Mouse (Mus musculus) myocyte (in vitro differentiated cells): ENCODE results near the gene Prkaa2. TPM values are rescaled to one million over a fixed set of nuclear protein-coding genes. Genes with fewer than 3 reads are reported as not detected.
A peak's percentile ranks its signal among the peaks of the same experiment; 100 is the strongest.

Experiments used
- H3K27me3 ChIP-seq: one replicate; pipeline ENCODE4 v1.6.1; 2011; ENCODE audit not compliant: control insufficient read depth, insufficient read depth, insufficient read length
- H3K36me3 ChIP-seq: one replicate; pipeline ENCODE4 v1.6.1; 2011; ENCODE audit not compliant: control insufficient read depth, insufficient read depth
- H3K4me2 ChIP-seq: one replicate; pipeline ENCODE4 v1.6.1; 2011; ENCODE audit warnings: low read depth, control low read depth
- H3K4me3 ChIP-seq: one replicate; pipeline ENCODE4 v1.5.1; 2011; ENCODE audit warnings: mild to moderate bottlenecking, control low read depth, moderate library complexity
- H3K79me2 ChIP-seq: one replicate; pipeline ENCODE4 v1.6.1; 2011; ENCODE audit not compliant: control insufficient read depth, insufficient read depth
- H3ac ChIP-seq: one replicate; pipeline ENCODE4 v1.6.1; 2011; ENCODE audit not compliant: control insufficient read depth, insufficient read length
- CEBPB ChIP-seq: IDR thresholded peaks from 2 replicates; pipeline ENCODE4 v1.6.1; 2011; ENCODE audit warnings: mild to moderate bottlenecking, moderate library complexity; ENCODE audit not compliant: poor library complexity, insufficient read depth, severe bottlenecking
- E2F4 ChIP-seq: IDR thresholded peaks from one replicate; pipeline ENCODE4 v1.6.1; 2011; ENCODE audit warnings: mild to moderate bottlenecking, control low read depth, moderate library complexity; ENCODE audit not compliant: insufficient read depth
- MAX ChIP-seq: IDR thresholded peaks from one replicate; pipeline ENCODE4 v1.6.1; 2011; ENCODE audit warnings: low read depth, mild to moderate bottlenecking, control low read depth
- MYOD1 ChIP-seq, 3 experiments: IDR thresholded peaks; one replicate each; pipeline ENCODE4 v1.6.1; 2011; ENCODE audit warnings: control low read depth in 2 of 3, low read depth in 2 of 3, mild to moderate bottlenecking in 2 of 3, moderate library complexity in 1 of 3; ENCODE audit not compliant: insufficient read length in 2 of 3, control insufficient read depth in 1 of 3
- MYOG ChIP-seq, 3 experiments: IDR thresholded peaks; one replicate each; pipeline ENCODE4 v1.6.1; 2011; ENCODE audit warnings: control low read depth in 2 of 3, low read depth in 2 of 3, mild to moderate bottlenecking in 2 of 3; ENCODE audit not compliant: insufficient read length in 2 of 3, control insufficient read depth in 1 of 3, insufficient read depth in 1 of 3
- POLR2A ChIP-seq: IDR thresholded peaks from one replicate; pipeline ENCODE4 v1.6.1; 2011; ENCODE audit warnings: low read depth, mild to moderate bottlenecking, control low read depth, moderate library complexity; ENCODE audit not compliant: insufficient read length
- POLR2AphosphoS2 ChIP-seq: IDR thresholded peaks from one replicate; pipeline ENCODE4 v1.6.1; 2011; ENCODE audit warnings: low read depth, control low read depth; ENCODE audit not compliant: insufficient read length
- REST ChIP-seq: IDR thresholded peaks from one replicate; pipeline ENCODE4 v1.6.1; 2011; ENCODE audit warnings: mild to moderate bottlenecking, control low read depth, moderate library complexity; ENCODE audit not compliant: insufficient read depth, insufficient read length
- SRF ChIP-seq: IDR thresholded peaks from one replicate; pipeline ENCODE4 v1.6.1; 2011; ENCODE audit warnings: low read depth; ENCODE audit not compliant: control insufficient read depth, insufficient read length
- TCF12 ChIP-seq: IDR thresholded peaks from one replicate; pipeline ENCODE4 v1.6.1; 2011; ENCODE audit warnings: mild to moderate bottlenecking, control low read depth; ENCODE audit not compliant: poor library complexity, insufficient read depth, severe bottlenecking
- TCF3 ChIP-seq: IDR thresholded peaks from one replicate; pipeline ENCODE4 v1.6.1; 2011; ENCODE audit warnings: low read depth, control low read depth; ENCODE audit not compliant: insufficient read length
- USF1 ChIP-seq: IDR thresholded peaks from one replicate; pipeline ENCODE4 v1.6.1; 2011; ENCODE audit warnings: low read depth, mild to moderate bottlenecking, control low read depth, moderate library complexity
- polyA plus RNA-seq: library from polyadenylated mRNA; unstranded; fragments of >200 nt; fragmentation: generic; extraction: Trizol; gene quantifications from one replicate; pipeline ENCODE4 v1.2.1, GENCODE M21; 2012; ENCODE audit warnings: missing spikeins

Gene Prkaa2
- 2.2 TPM for polyA plus RNA-seq

DNA sequence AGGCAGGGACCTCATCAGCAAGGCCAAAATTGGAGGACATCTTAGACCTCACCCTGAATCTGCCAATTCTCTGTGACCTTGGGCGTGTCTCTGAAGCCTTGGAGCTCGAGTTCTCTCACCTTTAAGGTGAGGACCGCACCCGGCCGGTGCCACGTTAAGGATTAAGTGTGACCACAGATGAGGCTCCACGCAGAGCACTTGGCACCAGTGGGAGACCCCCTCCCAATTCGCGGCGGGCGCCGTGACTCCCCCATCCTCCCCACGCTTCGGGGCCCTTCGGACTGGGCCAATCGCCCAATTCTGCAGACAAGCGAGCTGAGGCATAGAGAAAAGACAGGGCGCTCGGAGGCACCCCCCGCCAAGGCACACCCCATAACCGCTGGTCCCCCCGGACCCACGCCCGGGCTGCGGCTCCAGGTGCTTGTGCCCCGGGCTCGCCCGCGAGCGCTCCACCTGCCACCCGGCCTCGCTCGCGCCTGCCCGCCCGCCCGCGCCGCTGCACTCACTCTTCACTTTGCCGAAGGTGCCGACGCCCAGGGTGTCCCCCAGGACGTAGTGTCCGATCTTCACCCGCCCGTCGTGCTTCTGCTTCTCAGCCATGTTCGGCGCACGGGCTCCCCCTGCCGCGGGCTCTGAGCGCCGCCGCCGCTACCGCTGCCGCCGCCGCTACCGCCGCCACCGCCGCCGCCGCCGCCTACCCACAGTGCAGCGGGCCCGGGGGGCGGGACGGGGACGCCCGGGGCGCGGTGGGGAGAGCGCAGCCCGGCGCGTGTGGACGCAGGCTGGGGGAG, at the start of gene Prkaa2:
Prkaa2 (minus strand) TSS at position 692 of the 791 bp plus-strand sequence.
- H3K4me2 ChIP-seq = peak within 1 kb of the TSS; percentile 83
- peak within 1 kb of the TSS; percentile 44 for H3K4me3 ChIP-seq
- H3K79me2 ChIP-seq = no peaks in the 10 kb centered on the region
- H3K36me3 ChIP-seq = no peaks in the 10 kb centered on the region
- H3ac ChIP-seq = peak within 1 kb of the TSS; percentile 29
- TF ChIP-seq POLR2A = peak; percentile 84
- TF ChIP-seq MYOD1 (IDR thresholded peaks at IDR 0.05; ENCODE audit: control insufficient read depth in 1 of 3, insufficient read length in 2 of 3, low read depth in 2 of 3) = peak in 1 of 3 experiments; percentile 4
- TF ChIP-seq USF1 = no peak
- H3K27me3 ChIP-seq = no peaks in the 10 kb centered on the region

DNA sequence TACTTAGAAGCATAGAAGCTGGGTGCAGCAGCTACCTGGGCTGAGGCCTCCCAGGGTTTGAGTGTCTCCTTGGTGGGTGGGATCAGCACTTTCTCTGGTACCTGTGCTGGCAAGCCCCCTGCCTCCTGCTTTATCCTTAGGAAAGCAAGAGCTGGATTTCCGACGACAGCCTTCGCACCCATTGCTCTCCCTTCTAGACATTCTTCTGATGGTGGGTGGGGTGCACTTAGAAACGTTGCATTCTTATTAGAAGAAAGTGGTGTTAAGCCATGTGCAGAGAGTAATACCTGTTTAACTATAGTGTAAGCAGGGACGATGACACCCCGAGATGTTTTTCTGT, 49.8 kb upstream of the Prkaa2 start:
- TF ChIP-seq TCF12 = no peak
- no peak for TF ChIP-seq REST
- no peak for TF ChIP-seq MYOD1 (IDR thresholded peaks at IDR 0.05; ENCODE audit: control insufficient read depth in 1 of 3, insufficient read length in 2 of 3, low read depth in 2 of 3)
- no peak for TF ChIP-seq SRF
- no peak for TF ChIP-seq CEBPB
- no peak for TF ChIP-seq POLR2AphosphoS2
- no peak for TF ChIP-seq USF1
- no peak for TF ChIP-seq E2F4
- no peak for TF ChIP-seq MYOG (IDR thresholded peaks at IDR 0.05; ENCODE audit: control insufficient read depth in 1 of 3, insufficient read depth in 1 of 3, insufficient read length in 2 of 3, low read depth in 2 of 3)
- no peak for TF ChIP-seq TCF3
- no peak for TF ChIP-seq MAX
- TF ChIP-seq POLR2A = no peak
- Histone ChIP-seq H3ac (no peak overlapping the region), H3K27me3 (no peaks in the 10 kb centered on the region), H3K36me3 (no peaks in the 10 kb centered on the region), H3K4me2 (peak overlapping the region; percentile 95), H3K79me2 (peaks cover 8% of the 10 kb centered on the region), H3K4me3 (peak overlapping the region; percentile 93)

DNA sequence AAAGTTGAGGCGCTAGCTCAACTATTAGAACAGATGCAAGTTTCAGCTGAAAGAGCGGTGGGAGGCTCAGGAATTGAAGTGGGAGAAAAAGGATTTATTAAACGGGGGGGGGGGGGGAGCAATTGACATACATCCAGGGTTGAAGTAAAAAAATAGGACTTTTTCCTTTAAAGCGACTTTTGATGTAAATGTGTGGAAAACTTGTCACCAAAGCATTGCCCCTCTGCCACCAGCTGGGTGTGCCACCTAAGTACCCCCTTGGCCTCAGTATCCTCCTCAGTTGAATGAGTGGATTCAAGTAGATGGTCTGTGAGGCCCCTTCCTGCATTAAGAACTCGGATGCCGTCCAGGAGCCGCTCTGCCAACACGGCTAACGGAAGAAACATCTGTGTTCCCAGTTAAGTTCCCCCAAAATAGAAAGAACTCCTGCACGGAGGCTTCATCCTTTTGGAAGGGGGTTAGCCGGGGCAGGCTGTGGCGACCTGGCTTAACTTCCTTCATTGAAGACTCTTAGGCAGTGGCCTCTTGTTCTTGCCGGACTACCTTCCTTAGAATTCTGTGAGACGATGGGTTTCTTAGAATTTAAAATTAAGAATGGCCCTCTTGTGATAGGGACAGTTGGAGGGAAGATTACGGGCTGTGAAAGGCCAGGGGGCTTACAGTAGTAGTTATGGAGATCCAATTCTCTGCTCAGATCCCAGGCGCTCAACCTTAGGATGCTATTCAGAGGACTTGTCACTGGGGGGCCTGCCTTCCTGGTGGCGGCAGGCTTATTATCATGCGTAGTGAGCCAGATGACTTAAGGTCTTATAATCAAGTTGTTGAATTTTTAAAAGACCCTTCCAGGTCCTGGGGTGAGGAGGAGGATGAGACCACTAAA, 49.2 kb upstream of the Prkaa2 start:
- H3K4me2 ChIP-seq = peak overlapping the region; percentile 95
- peak overlapping the region; percentile 38 for H3ac ChIP-seq
- H3K4me3 ChIP-seq = peak overlapping the region; percentile 93
- peaks cover 8% of the 10 kb centered on the region for H3K79me2 ChIP-seq
- no peaks in the 10 kb centered on the region for H3K36me3 ChIP-seq
- TF ChIP-seq REST (no peak), MYOD1 (IDR thresholded peaks at IDR 0.05; ENCODE audit: control insufficient read depth in 1 of 3, insufficient read length in 2 of 3, low read depth in 2 of 3) (no peak), MAX (no peak), MYOG (IDR thresholded peaks at IDR 0.05; ENCODE audit: control insufficient read depth in 1 of 3, insufficient read depth in 1 of 3, insufficient read length in 2 of 3, low read depth in 2 of 3) (no peak)
- no peaks in the 10 kb centered on the region for H3K27me3 ChIP-seq

DNA sequence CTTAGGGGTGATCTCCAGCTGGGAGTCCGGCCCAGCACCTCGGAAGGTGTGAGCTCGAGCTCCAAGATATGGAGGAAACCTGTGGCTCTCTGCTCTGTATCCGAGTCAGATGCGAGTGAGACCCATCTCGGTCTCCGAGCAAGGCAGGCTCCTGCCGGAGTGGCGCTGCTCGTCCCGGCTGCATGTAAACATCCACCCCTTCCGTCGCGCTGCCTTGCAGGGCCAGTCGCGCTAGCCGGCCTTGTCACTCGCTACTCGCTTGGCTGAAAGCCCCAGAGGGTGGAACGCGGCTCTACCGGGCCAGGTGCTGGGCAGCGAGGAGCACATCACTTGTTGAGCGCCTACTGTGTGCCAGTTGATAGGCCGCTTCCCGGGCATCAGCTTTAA, 48.5 kb upstream of the Prkaa2 start:
- H3K79me2 ChIP-seq = peaks cover 8% of the 10 kb centered on the region
- H3ac ChIP-seq = peak overlapping the region; percentile 38
- peak overlapping the region; percentile 95 for H3K4me2 ChIP-seq
- no peaks in the 10 kb centered on the region for H3K27me3 ChIP-seq
- no peaks in the 10 kb centered on the region for H3K36me3 ChIP-seq
- peak in 1 of 3 experiments; percentile 10 for TF ChIP-seq MYOD1 (IDR thresholded peaks at IDR 0.05; ENCODE audit: control insufficient read depth in 1 of 3, insufficient read length in 2 of 3, low read depth in 2 of 3)
- no peak for TF ChIP-seq CEBPB
- peak in 1 of 3 experiments; percentile 33 for TF ChIP-seq MYOG (IDR thresholded peaks at IDR 0.05; ENCODE audit: control insufficient read depth in 1 of 3, insufficient read depth in 1 of 3, insufficient read length in 2 of 3, low read depth in 2 of 3)
- peak; percentile 56 for TF ChIP-seq POLR2A
- no peak for TF ChIP-seq TCF3
- no peak for TF ChIP-seq POLR2AphosphoS2
- TF ChIP-seq E2F4 = no peak
- TF ChIP-seq SRF = no peak
- no peak for TF ChIP-seq USF1
- no peak for TF ChIP-seq TCF12
- H3K4me3 ChIP-seq = peak overlapping the region; percentile 93
